Mouse (Mus musculus) midbrain, embryonic 15.5 days (tissue): Measurements from ENCODE around the gene Vps52. TPM values are rescaled to one million over a fixed set of nuclear protein-coding genes. Genes with fewer than 3 reads are reported as not detected.
"Not testable (repeated sequence)": the region's sequence is repeated elsewhere in the genome, so short reads cannot be mapped to it uniquely, and the experiment has no call there.

Experiments
- ATAC-seq: fragments of 200-750 bp; cut with Nextera tagmentation; replicated peaks from 2 replicates; pipeline ENCODE4 v1.8.0; 2017; ENCODE audit warnings: moderate TSS enrichment
- H3K27ac ChIP-seq: fragments of 300-500 bp; sonication (generic); 2 replicates; pipeline ENCODE4 v1.5.1; 2015; ENCODE audit warnings: mild to moderate bottlenecking, inconsistent platforms
- H3K27me3 ChIP-seq: fragments of 300-500 bp; sonication (generic); replicated peaks from 2 replicates; pipeline ENCODE4 v1.6.1; 2015; ENCODE audit warnings: inconsistent platforms
- H3K36me3 ChIP-seq: fragments of 300-500 bp; sonication (generic); replicated peaks from 2 replicates; pipeline ENCODE4 v1.6.1; 2015; ENCODE audit warnings: inconsistent platforms
- H3K4me1 ChIP-seq: fragments of 300-500 bp; sonication (generic); 2 replicates; pipeline ENCODE4 v1.6.1; 2015; ENCODE audit warnings: inconsistent platforms
- H3K4me2 ChIP-seq: fragments of 300-500 bp; sonication (generic); 2 replicates; pipeline ENCODE4 v1.6.1; 2015; ENCODE audit warnings: inconsistent platforms, mild to moderate bottlenecking, moderate library complexity
- H3K4me3 ChIP-seq: fragments of 300-500 bp; sonication (generic); 2 replicates; pipeline ENCODE4 v1.5.1; 2015; ENCODE audit warnings: mild to moderate bottlenecking, inconsistent platforms
- H3K9ac ChIP-seq: fragments of 300-500 bp; sonication (generic); 2 replicates; pipeline ENCODE4 v1.6.1; 2015; ENCODE audit warnings: mild to moderate bottlenecking, inconsistent platforms
- H3K9me3 ChIP-seq: fragments of 300-500 bp; sonication (generic); 2 replicates; pipeline ENCODE4 v1.6.1; 2016; ENCODE audit warnings: inconsistent platforms
- WGBS: fragments of 180-500 bp; shearing (Covaris S2); methylation state at CpG from one replicate; pipeline ENCODE4 v1.1.7; 2015; ENCODE audit warnings: mixed read lengths; 5-methylcytosine and 5-hydroxymethylcytosine counted together
- polyA plus RNA-seq: library from polyadenylated mRNA; unstranded; fragments of >200 nt; fragmentation: Nextera tagmentation; extraction: Ambion mirVana; gene quantifications from 2 replicates; pipeline ENCODE4 v1.2.1, GENCODE M21; 2015

The Vps52 gene
- polyA plus RNA-seq, 1 experiment from 2014 or later, result 84.4 TPM

GRCm38 (mm10) chr17:33982136-33982535 lies 26.5 kb downstream of the Vps52 start:
- H3K27me3 ChIP-seq, result peaks cover 33% of the 10 kb centered on the region
- not testable (repeated sequence) for H3K9me3 ChIP-seq, ATAC-seq, H3K36me3 ChIP-seq
- peak overlapping the region; percentile 57 for H3K4me3 ChIP-seq
- peak overlapping the region; percentile 91 for H3K27ac ChIP-seq
- WGBS, result 10% methylated on average over 8 of the region's 8 CpGs
- peaks cover 25% of the 10 kb centered on the region for H3K4me1 ChIP-seq
- peak overlapping the region; percentile 60 for H3K4me2 ChIP-seq
- H3K9ac ChIP-seq, result 0 out of 2 replicates have a peak overlapping the region, but pooled peaks have one; percentile 14

DNA sequence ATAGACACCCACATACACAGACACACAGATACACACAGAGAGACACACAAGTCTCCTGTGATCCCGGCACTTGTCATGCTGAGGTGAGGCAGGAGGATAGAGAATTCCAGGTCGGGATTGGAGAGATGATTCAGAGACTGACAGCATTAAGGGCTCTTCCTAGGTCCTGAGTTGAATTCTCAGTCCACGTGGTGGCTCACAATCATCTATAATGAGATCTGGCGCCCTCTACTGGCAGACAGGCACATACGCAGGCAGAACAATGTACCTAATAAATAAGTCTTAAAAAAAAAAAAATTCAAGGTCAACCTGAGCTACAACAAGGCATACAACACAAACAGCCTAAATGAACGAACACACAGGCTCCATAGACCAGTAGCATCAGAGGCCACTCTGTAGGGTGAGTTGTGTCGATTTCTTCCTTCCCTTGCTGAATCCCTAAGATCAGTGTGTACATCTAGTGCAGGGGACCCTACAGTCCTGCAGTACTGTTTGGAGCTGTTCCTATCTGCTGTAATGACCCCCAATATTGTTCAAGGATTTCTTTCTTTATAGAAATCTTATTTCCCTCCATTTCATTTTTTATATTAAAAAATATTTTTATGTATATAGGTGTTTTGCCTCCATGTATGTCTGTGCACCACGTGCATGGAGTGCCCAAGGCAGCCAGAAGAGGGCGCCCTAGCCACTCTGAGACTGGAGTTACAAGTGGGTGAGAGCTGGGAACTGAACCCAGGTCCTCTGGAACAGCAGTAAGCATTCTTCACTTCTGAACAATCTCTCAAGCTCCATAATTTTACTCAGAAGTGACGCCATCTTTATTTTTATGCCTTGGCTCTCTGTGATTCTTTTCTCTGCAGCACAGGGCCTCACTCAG lies 36.4 kb downstream of the Vps52 start:
- H3K27ac ChIP-seq, result no peak overlapping the region
- no peak overlapping the region for H3K9ac ChIP-seq
- H3K4me3 ChIP-seq, result no peak overlapping the region
- 33% methylated on average over 10 of the region's 10 CpGs for WGBS
- H3K4me1 ChIP-seq, result no peaks in the 10 kb centered on the region
- H3K4me2 ChIP-seq, result no peak overlapping the region
- no peaks in the 10 kb centered on the region for H3K27me3 ChIP-seq
- ATAC-seq, result peak; percentile 45; the same call in 1 of the 2 replicates
- no peaks in the 10 kb centered on the region for H3K36me3 ChIP-seq
- no peaks in the 10 kb centered on the region for H3K9me3 ChIP-seq

GRCm38 (mm10) chr17:33994959-33995358 lies 39.3 kb downstream of the Vps52 start:
- Histone ChIP-seq H3K4me3 (no peak overlapping the region), H3K36me3 (no peaks in the 10 kb centered on the region), H3K27me3 (peaks cover 18% of the 10 kb centered on the region), H3K9ac (no peak overlapping the region), H3K27ac (no peak overlapping the region), H3K4me2 (no peak overlapping the region), H3K4me1 (peaks cover 7% of the 10 kb centered on the region), H3K9me3 (no peaks in the 10 kb centered on the region)
- no peak for ATAC-seq
- WGBS, result 92% methylated on average over 8 of the region's 8 CpGs

DNA sequence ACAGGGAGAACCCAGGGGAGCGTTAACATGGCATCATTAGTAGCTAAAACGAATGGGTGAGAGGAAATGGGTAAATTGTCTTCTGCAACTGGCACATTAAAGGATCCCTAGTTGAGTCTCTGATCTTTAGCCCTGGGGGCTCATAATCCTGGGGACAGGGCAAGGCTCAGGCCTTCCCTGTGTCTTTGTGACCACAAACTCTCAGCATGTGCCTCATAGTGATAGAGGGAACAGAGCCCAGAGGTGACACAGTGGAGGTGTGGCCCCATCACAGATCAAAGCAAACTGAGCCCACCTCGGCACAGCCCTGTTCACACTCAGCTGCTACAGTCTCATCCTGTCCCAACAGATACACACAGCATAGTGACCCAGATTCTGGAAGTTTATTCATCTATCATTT lies 40.0 kb downstream of the Vps52 start:
- H3K4me2 ChIP-seq, result no peak overlapping the region
- peaks cover 13% of the 10 kb centered on the region for H3K4me1 ChIP-seq
- H3K27me3 ChIP-seq, result peaks cover 25% of the 10 kb centered on the region
- H3K9me3 ChIP-seq, result no peaks in the 10 kb centered on the region
- no peak for ATAC-seq
- H3K4me3 ChIP-seq, result no peak overlapping the region
- WGBS, result 73% methylated on average over 3 of the region's 3 CpGs
- H3K36me3 ChIP-seq, result no peaks in the 10 kb centered on the region
- H3K9ac ChIP-seq, result no peak overlapping the region
- no peak overlapping the region for H3K27ac ChIP-seq

GRCm38 (mm10) chr17:33997025-33997424 lies 41.4 kb downstream of the Vps52 start:
- not testable (repeated sequence) for H3K9ac ChIP-seq, H3K4me3 ChIP-seq, H3K27ac ChIP-seq, ATAC-seq, H3K36me3 ChIP-seq, H3K9me3 ChIP-seq, H3K4me2 ChIP-seq
- Histone ChIP-seq H3K27me3 (peaks cover 33% of the 10 kb centered on the region), H3K4me1 (peaks cover 13% of the 10 kb centered on the region)
- 83% methylated on average over 2 of the region's 2 CpGs for WGBS

DNA sequence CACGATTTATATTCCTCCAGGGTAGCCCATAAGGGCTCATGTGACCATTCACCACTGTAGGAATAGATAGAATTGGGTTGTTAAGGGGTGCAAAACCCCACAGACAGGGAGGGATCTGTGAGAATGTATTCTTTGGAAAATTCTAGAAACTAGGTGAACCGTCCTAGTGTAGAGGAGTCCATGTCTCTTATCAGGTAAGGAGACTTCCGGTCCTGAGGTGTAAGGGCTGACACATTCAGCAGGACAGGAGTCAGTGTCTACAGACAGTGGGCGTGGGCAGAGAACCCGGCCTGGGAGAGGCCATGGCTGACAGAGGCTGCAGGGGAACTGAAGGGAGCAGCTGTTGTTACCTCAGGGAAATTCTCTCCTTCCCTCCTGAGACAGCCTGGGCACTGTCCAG lies 43.1 kb downstream of the Vps52 start:
- ATAC-seq, H3K4me2 ChIP-seq, H3K4me3 ChIP-seq, H3K9ac ChIP-seq, H3K36me3 ChIP-seq, H3K9me3 ChIP-seq, H3K27ac ChIP-seq: not testable (repeated sequence)
- Histone ChIP-seq H3K27me3 (peaks cover 33% of the 10 kb centered on the region), H3K4me1 (peaks cover 13% of the 10 kb centered on the region)
- WGBS, result 63% methylated on average over 5 of the region's 5 CpGs

DNA sequence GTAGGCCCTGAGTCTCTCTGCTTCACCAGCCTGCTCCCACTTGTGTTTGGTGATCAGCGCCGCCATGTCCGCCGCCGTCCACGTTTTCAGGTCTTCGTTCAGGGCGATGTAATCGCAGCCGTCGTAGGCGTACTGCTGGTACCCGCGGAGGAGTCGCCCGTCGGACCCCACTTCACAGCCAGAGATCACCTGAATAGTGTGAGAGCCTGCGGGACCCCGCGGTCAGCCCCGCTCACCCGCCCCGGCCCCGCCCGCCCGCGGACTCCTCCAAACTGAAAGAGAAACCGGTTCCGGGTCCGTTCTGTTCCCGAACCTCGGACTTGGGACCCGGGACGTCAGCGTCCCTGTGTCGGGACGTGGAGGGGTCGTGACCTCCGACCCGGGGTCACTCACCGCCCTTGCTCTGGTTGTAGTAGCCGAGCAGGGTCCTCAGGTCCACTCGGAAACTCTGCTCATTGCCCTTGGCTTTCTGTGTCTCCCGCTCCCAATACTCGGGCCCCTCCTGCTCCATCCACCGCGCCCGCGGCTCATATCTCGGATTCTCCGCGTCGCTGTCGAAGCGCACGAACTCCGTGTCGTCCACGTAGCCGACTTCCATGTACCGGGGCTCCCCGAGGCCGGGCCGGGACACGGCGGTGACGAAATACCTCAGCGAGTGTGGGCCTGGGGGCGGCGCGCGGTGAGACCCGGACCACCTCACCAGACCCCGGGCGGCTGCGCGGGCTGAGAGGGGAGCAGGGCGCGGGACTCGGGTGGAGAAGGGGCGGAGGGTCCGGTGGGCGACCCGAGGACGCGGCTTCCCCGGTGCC lies 43.9 kb downstream of the Vps52 start:
- Histone ChIP-seq H3K27me3 (peaks cover 33% of the 10 kb centered on the region), H3K4me2 (peak overlapping the region; percentile 98), H3K4me3 (peak overlapping the region; percentile 50), H3K9me3 (no peaks in the 10 kb centered on the region), H3K36me3 (no peaks in the 10 kb centered on the region), H3K4me1 (peaks cover 13% of the 10 kb centered on the region), H3K9ac (peak overlapping the region; percentile 56), H3K27ac (no peak overlapping the region)
- 2% methylated on average over 85 of the region's 87 CpGs for WGBS
- peak; percentile 17; the same call in 1 of the 2 replicates for ATAC-seq

DNA sequence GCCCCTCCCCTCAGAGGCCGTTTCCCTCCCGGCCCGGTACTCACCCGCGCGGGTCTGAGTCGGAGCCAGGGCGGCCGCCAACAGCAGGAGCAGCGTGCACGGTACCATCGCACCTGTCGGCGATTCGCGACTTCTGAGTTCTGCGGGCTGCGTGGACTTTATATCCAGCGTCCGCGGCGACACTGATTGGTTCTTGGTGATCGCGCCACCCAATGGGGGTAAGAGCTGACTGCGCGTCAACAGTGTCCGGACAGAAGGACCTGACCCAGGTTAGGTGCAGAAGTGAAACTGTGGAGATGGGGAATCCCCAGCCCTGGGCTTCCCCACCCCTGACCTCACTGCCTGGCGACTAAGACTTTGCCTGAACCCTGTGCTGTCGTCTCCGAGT lies 44.5 kb downstream of the Vps52 start, which contains the start of gene H2-K1:
Gene H2-K1, minus strand, starts transcription at position 198 of the 388 bp plus-strand sequence.
- Histone ChIP-seq H3K4me1 (peaks cover 13% of the 10 kb centered on the region), H3K27ac (no peak within 1 kb of the TSS), H3K4me2 (peak within 1 kb of the TSS; percentile 98), H3K9ac (peak within 1 kb of the TSS; percentile 56), H3K9me3 (no peaks in the 10 kb centered on the region), H3K4me3 (peak within 1 kb of the TSS; percentile 50), H3K27me3 (peaks cover 33% of the 10 kb centered on the region), H3K36me3 (no peaks in the 10 kb centered on the region)
- peak; percentile 70; the same call in 1 of the 2 replicates for ATAC-seq
- WGBS, result under 1% methylated on average over 26 of the region's 30 CpGs

DNA sequence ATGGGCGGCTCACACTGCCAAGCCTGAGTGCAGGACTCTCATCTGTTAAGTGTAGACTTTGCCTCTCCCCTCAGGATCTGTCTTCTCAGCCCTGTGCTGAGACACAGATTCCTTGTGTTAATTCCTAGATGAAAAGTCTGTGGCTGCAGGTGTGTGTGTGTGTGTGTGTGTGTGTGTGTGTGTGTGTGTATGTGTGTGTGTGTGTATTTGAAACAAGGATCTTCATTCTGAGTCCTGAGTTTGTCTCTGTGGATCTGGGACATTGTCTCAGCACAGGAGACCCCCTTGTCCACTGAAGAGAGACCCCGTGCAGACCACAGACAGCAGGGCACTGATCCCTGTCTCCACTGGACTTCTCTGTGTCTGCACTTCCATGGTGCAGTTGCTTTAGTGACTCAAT lies 45.2 kb downstream of the Vps52 start:
- not testable (repeated sequence) for H3K4me3 ChIP-seq

GRCm38 (mm10) chr17:34003426-34003825 lies 47.8 kb downstream of the Vps52 start:
- no peak overlapping the region for H3K4me2 ChIP-seq
- H3K27ac ChIP-seq, result no peak overlapping the region
- no peak for ATAC-seq
- H3K36me3 ChIP-seq, result no peaks in the 10 kb centered on the region
- H3K4me3 ChIP-seq, result no peak overlapping the region
- 11% methylated on average over 5 of the region's 5 CpGs for WGBS
- no peak overlapping the region for H3K9ac ChIP-seq
- no peaks in the 10 kb centered on the region for H3K9me3 ChIP-seq
- peaks cover 13% of the 10 kb centered on the region for H3K4me1 ChIP-seq
- H3K27me3 ChIP-seq, result peaks cover 27% of the 10 kb centered on the region

More for the DNA sequence above, 45.2 kb downstream of the Vps52 start:
- not testable (repeated sequence) for H3K27ac ChIP-seq, H3K9me3 ChIP-seq, H3K36me3 ChIP-seq, H3K9ac ChIP-seq, ATAC-seq
- 59% methylated on average over 2 of the region's 2 CpGs for WGBS
- Histone ChIP-seq H3K4me2 (peak overlapping the region; percentile 98; the same call in 1 of the 2 replicates), H3K27me3 (peaks cover 33% of the 10 kb centered on the region), H3K4me1 (peaks cover 13% of the 10 kb centered on the region)

GRCm38 (mm10) chr17:34006570-34006969 lies 51.0 kb downstream of the Vps52 start:
- no peaks in the 10 kb centered on the region for H3K9me3 ChIP-seq
- no peak overlapping the region for H3K9ac ChIP-seq
- no peak overlapping the region for H3K4me2 ChIP-seq
- H3K36me3 ChIP-seq, result no peaks in the 10 kb centered on the region
- H3K4me1 ChIP-seq, result no peaks in the 10 kb centered on the region
- no peak overlapping the region for H3K4me3 ChIP-seq
- ATAC-seq, result no peak
- WGBS, result 62% methylated on average over 2 of the region's 2 CpGs
- H3K27ac ChIP-seq, result no peak overlapping the region
- peaks cover 3% of the 10 kb centered on the region; the same call in 1 of the 2 replicates for H3K27me3 ChIP-seq

DNA sequence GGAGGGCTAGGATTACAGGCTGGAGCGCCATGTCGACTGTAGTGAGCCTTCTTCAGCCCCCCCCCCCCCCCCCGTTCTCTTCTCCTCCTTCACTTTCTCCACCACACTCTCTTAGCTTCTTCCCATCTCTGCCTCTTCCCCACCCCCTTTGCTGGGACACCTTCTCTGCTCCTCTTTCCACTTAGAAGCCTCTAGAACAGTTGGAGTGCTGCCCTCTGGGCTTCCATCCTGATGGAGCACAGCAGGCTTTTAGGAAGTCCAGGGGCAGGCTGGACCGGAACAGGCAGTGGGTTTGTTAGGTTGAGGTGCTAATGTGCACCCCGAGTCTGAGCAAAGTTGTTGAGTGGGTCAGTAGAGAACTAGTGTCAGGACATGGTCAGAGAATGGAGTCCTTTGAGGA lies 54.5 kb downstream of the Vps52 start:
- 71% methylated on average over 5 of the region's 5 CpGs for WGBS
- Histone ChIP-seq H3K4me3 (no peak overlapping the region), H3K36me3 (no peaks in the 10 kb centered on the region), H3K27ac (no peak overlapping the region), H3K4me1 (no peaks in the 10 kb centered on the region), H3K4me2 (no peak overlapping the region), H3K27me3 (no peaks in the 10 kb centered on the region), H3K9ac (no peak overlapping the region), H3K9me3 (no peaks in the 10 kb centered on the region)
- no peak for ATAC-seq
